In genomic region chr13:34776767-34777166, GRCm38 (mm10) we compare ENCODE assay signal across 22 mouse cellular contexts. TPM values are rescaled to one million over a fixed set of nuclear protein-coding genes. Genes with fewer than 3 reads are reported as not detected.
"Had no signal": no experiment of that assay in that cellular context is flagged by ENCODE, and none has a peak within 500 bp of the region (broad histone marks: within the 10 kb centered on the region; RNA-seq: fewer than 3 reads in every experiment).

No protein-coding gene starts in this region.

- H3K4me3 ChIP-seq: limb, embryonic 15.5 days; liver, embryonic 12.5 days had no signal

- H3K27me3 ChIP-seq: limb, embryonic 15.5 days had no signal

- DNase-seq: kidney, adult 11 months; kidney, adult 9 months; kidney, postnatal 36 days; layer of hippocampus, adult 9-11 months; layer of hippocampus, postnatal 36 days; lung, postnatal 36 days; right cerebral cortex, postnatal 14 days; thymus, postnatal 36 days had no signal

- H3K4me2 ChIP-seq: limb, embryonic 15.5 days; liver, embryonic 12.5 days had no signal

- H3K9ac ChIP-seq: limb, embryonic 15.5 days; liver, embryonic 12.5 days had no signal

- H3K27ac ChIP-seq: kidney, postnatal 0 days; limb, embryonic 15.5 days; liver, embryonic 12.5 days had no signal

- H3K36me3 ChIP-seq: limb, embryonic 15.5 days; liver, embryonic 12.5 days had no signal

- H3K9me3 ChIP-seq: limb, embryonic 15.5 days; liver, embryonic 12.5 days had no signal

- ATAC-seq: liver, embryonic 12.5 days had no signal

RNA-seq across cellular contexts. Expression of gene Fam50b, which starts 42.1 kb away (rescaled TPM):
- total RNA-seq: layer of hippocampus, adult 18-20 months; layer of hippocampus, postnatal 36 days; left cerebral cortex, adult 8-10 months; left cerebral cortex, postnatal 25 days; megakaryocyte progenitor cell, adult 5-6 weeks had no signal
- polyA plus RNA-seq: kidney, postnatal 0 days; limb, embryonic 11.5 days; limb, embryonic 15.5 days; liver, embryonic 12.5 days; lung, embryonic 16.5 days; midbrain, postnatal 0 days; neural tube, embryonic 14.5 days; spleen, adult 2 months; stomach, embryonic 16.5 days; thymus, postnatal 0 days had no signal
